Mouse (Mus musculus): ENCODE data around the gene Atp6v0c.

GRCm38 (mm10) chr17:24173423-24173822, 3.9 kb upstream of the Atp6v0c start:
- TF ChIP-seq GATA1 (IDR thresholded peaks at IDR 0.05; ENCODE audit: low read length) (no peak), TAL1 (IDR thresholded peaks at IDR 0.05; ENCODE audit: low read length) (no peak)

Measured in erythroblast, embryonic 14.5 days (primary cell).